Mouse (Mus musculus) thymus, adult 2 months (tissue): ENCODE results near the gene 2410137M14Rik.

Source experiments
- CTCF ChIP-seq: fragments of 200-500 bp; IDR thresholded peaks from 2 replicates; pipeline ENCODE4 v1.5.1; 2012; ENCODE audit warnings: mild to moderate bottlenecking, control low read depth, low read length, moderate library complexity, borderline replicate concordance; ENCODE audit not compliant: control insufficient read depth, poor library complexity, insufficient read depth; ENCODE audit errors: extremely low read depth
- POLR2A ChIP-seq: fragments of 200-500 bp; IDR thresholded peaks from 2 replicates; pipeline ENCODE4 v1.6.1; 2012; ENCODE audit warnings: mild to moderate bottlenecking, low read length, control low read depth, moderate library complexity; ENCODE audit not compliant: control insufficient read depth, poor library complexity, insufficient read depth; ENCODE audit errors: extremely low read depth

- TF ChIP-seq CTCF (no peak), POLR2A (no peak)
Measured at GRCm38 (mm10) chr17:36943691-36944090, 37.3 kb downstream of the 2410137M14Rik start.
